Mouse (Mus musculus): ENCODE measurements around the gene Hrh2. TPM values are rescaled to one million over a fixed set of nuclear protein-coding genes. Genes with fewer than 3 reads are reported as not detected.

Gene Hrh2
- polyA plus RNA-seq (2016; fragmentation: Nextera tagmentation; extraction: Ambion mirVana), result 0.07 and 0.09 TPM in 2 replicates

GRCm38 (mm10) chr13:54192021-54192481 lies at the start of gene Hrh2:
Gene Hrh2, plus strand, starts transcription at chr13:54192129.
- no peak for DNase-seq (ENCODE audit: low spot score)
- Histone ChIP-seq H3K36me3 (no peaks in the 10 kb centered on the region), H3K27me3 (ENCODE audit: insufficient read depth, poor library complexity, severe bottlenecking) (peaks cover 48% of the 10 kb centered on the region), H3K9me3 (no peaks in the 10 kb centered on the region), H3K4me1 (peaks cover 25% of the 10 kb centered on the region), H3K27ac (no peak within 1 kb of the TSS), H3K4me3 (peak within 1 kb of the TSS; percentile 56)
- WGBS, result 2% methylated on average over 31 of the region's 31 CpGs

GRCm38 (mm10) chr13:54143788-54144187 lies 48.1 kb upstream of the Hrh2 start:
- H3K27me3 ChIP-seq (ENCODE audit: insufficient read depth, poor library complexity, severe bottlenecking), result peaks cover 25% of the 10 kb centered on the region
- 15% methylated on average over 5 of the region's 5 CpGs for WGBS
- no peak overlapping the region for H3K27ac ChIP-seq
- no peaks in the 10 kb centered on the region for H3K9me3 ChIP-seq
- peaks cover 8% of the 10 kb centered on the region; the same call in 1 of the 2 replicates for H3K4me1 ChIP-seq
- no peak overlapping the region for H3K4me3 ChIP-seq
- no peak for DNase-seq (ENCODE audit: low spot score)
- no peaks in the 10 kb centered on the region for H3K36me3 ChIP-seq

- Histone ChIP-seq H3K36me3 (no peaks in the 10 kb centered on the region), H3K9me3 (no peaks in the 10 kb centered on the region), H3K4me1 (peaks cover 8% of the 10 kb centered on the region; the same call in 1 of the 2 replicates), H3K27ac (no peak overlapping the region), H3K27me3 (ENCODE audit: insufficient read depth, poor library complexity, severe bottlenecking) (peaks cover 31% of the 10 kb centered on the region), H3K4me3 (no peak overlapping the region)
- no peak for DNase-seq (ENCODE audit: low spot score)
- WGBS, result 68% methylated on average over 5 of the region's 5 CpGs
These were observed 47.3 kb upstream of the Hrh2 start for GRCm38 (mm10) chr13:54144624-54145023.

GRCm38 (mm10) chr13:54147328-54147727 lies 44.6 kb upstream of the Hrh2 start:
- no peak for DNase-seq (ENCODE audit: low spot score)
- WGBS, result 68% methylated on average over 1 of the region's 1 CpGs
- Histone ChIP-seq H3K36me3 (no peaks in the 10 kb centered on the region), H3K27ac (no peak overlapping the region), H3K4me3 (no peak overlapping the region), H3K9me3 (no peaks in the 10 kb centered on the region), H3K4me1 (peaks cover 8% of the 10 kb centered on the region; the same call in 1 of the 2 replicates), H3K27me3 (ENCODE audit: insufficient read depth, poor library complexity, severe bottlenecking) (peaks cover 19% of the 10 kb centered on the region)

GRCm38 (mm10) chr13:54152421-54152820 lies 39.5 kb upstream of the Hrh2 start:
- H3K4me1 ChIP-seq, result peaks cover 14% of the 10 kb centered on the region
- no peak for DNase-seq (ENCODE audit: low spot score)
- no peak overlapping the region for H3K4me3 ChIP-seq
- WGBS, result 60% methylated on average over 1 of the region's 1 CpGs
- no peaks in the 10 kb centered on the region for H3K9me3 ChIP-seq
- no peak overlapping the region for H3K27ac ChIP-seq
- peaks cover 31% of the 10 kb centered on the region for H3K27me3 ChIP-seq (ENCODE audit: insufficient read depth, poor library complexity, severe bottlenecking)
- no peaks in the 10 kb centered on the region for H3K36me3 ChIP-seq

GRCm38 (mm10) chr13:54152911-54153310 lies 39.0 kb upstream of the Hrh2 start:
- no peak overlapping the region for H3K27ac ChIP-seq
- no peaks in the 10 kb centered on the region for H3K36me3 ChIP-seq
- DNase-seq (ENCODE audit: low spot score), result no peak
- WGBS, result 41% methylated on average over 7 of the region's 7 CpGs
- H3K4me3 ChIP-seq, result no peak overlapping the region
- H3K4me1 ChIP-seq, result peaks cover 14% of the 10 kb centered on the region
- peaks cover 32% of the 10 kb centered on the region for H3K27me3 ChIP-seq (ENCODE audit: insufficient read depth, poor library complexity, severe bottlenecking)
- H3K9me3 ChIP-seq, result no peaks in the 10 kb centered on the region

GRCm38 (mm10) chr13:54153672-54154218 lies 38.2 kb upstream of the Hrh2 start:
- H3K4me1 ChIP-seq, result peaks cover 14% of the 10 kb centered on the region
- H3K36me3 ChIP-seq, result no peaks in the 10 kb centered on the region
- peak; percentile 81 for DNase-seq (ENCODE audit: low spot score)
- 8% methylated on average over 9 of the region's 9 CpGs for WGBS
- H3K4me3 ChIP-seq, result no peak overlapping the region
- H3K27ac ChIP-seq, result no peak overlapping the region
- H3K27me3 ChIP-seq (ENCODE audit: insufficient read depth, poor library complexity, severe bottlenecking), result peaks cover 35% of the 10 kb centered on the region
- H3K9me3 ChIP-seq, result no peaks in the 10 kb centered on the region

GRCm38 (mm10) chr13:54155822-54156221 lies 36.1 kb upstream of the Hrh2 start:
- H3K9me3 ChIP-seq, result no peaks in the 10 kb centered on the region
- H3K36me3 ChIP-seq, result no peaks in the 10 kb centered on the region
- H3K27me3 ChIP-seq (ENCODE audit: insufficient read depth, poor library complexity, severe bottlenecking), result peaks cover 26% of the 10 kb centered on the region; the same call in 1 of the 2 replicates
- H3K4me1 ChIP-seq, result peaks cover 14% of the 10 kb centered on the region
- no peak for DNase-seq (ENCODE audit: low spot score)
- 78% methylated on average over 2 of the region's 2 CpGs for WGBS
- no peak overlapping the region for H3K27ac ChIP-seq
- H3K4me3 ChIP-seq, result no peak overlapping the region

- no peak overlapping the region for H3K27ac ChIP-seq
- H3K27me3 ChIP-seq (ENCODE audit: insufficient read depth, poor library complexity, severe bottlenecking), result peaks cover 44% of the 10 kb centered on the region; the same call in 1 of the 2 replicates
- H3K4me1 ChIP-seq, result no peaks in the 10 kb centered on the region
- no peaks in the 10 kb centered on the region for H3K36me3 ChIP-seq
- no peak overlapping the region for H3K4me3 ChIP-seq
- no peaks in the 10 kb centered on the region for H3K9me3 ChIP-seq
- DNase-seq (ENCODE audit: low spot score), result no peak
- WGBS, result 16% methylated on average over 7 of the region's 7 CpGs
These were observed 32.7 kb upstream of the Hrh2 start for GRCm38 (mm10) chr13:54159256-54159655.

- Histone ChIP-seq H3K9me3 (no peaks in the 10 kb centered on the region), H3K4me3 (no peak overlapping the region), H3K27me3 (ENCODE audit: insufficient read depth, poor library complexity, severe bottlenecking) (peaks cover 44% of the 10 kb centered on the region; the same call in 1 of the 2 replicates), H3K36me3 (no peaks in the 10 kb centered on the region), H3K4me1 (no peaks in the 10 kb centered on the region), H3K27ac (no peak overlapping the region)
- 63% methylated on average over 11 of the region's 11 CpGs for WGBS
- DNase-seq (ENCODE audit: low spot score), result no peak
These were observed 32.2 kb upstream of the Hrh2 start for GRCm38 (mm10) chr13:54159756-54160155.

- 63% methylated on average over 1 of the region's 1 CpGs for WGBS
- H3K27me3 ChIP-seq (ENCODE audit: insufficient read depth, poor library complexity, severe bottlenecking), result peaks cover 46% of the 10 kb centered on the region; the same call in 1 of the 2 replicates
- DNase-seq (ENCODE audit: low spot score), result no peak
- no peak overlapping the region for H3K27ac ChIP-seq
- no peak overlapping the region for H3K4me3 ChIP-seq
- no peaks in the 10 kb centered on the region for H3K9me3 ChIP-seq
- H3K36me3 ChIP-seq, result no peaks in the 10 kb centered on the region
- H3K4me1 ChIP-seq, result no peaks in the 10 kb centered on the region
These were observed 31.4 kb upstream of the Hrh2 start for GRCm38 (mm10) chr13:54160546-54160945.

- WGBS, result 74% methylated on average over 2 of the region's 2 CpGs
- H3K4me3 ChIP-seq, result no peak overlapping the region
- no peaks in the 10 kb centered on the region for H3K4me1 ChIP-seq
- H3K27ac ChIP-seq, result no peak overlapping the region
- no peak for DNase-seq (ENCODE audit: low spot score)
- H3K36me3 ChIP-seq, result no peaks in the 10 kb centered on the region
- peaks cover 46% of the 10 kb centered on the region; the same call in 1 of the 2 replicates for H3K27me3 ChIP-seq (ENCODE audit: insufficient read depth, poor library complexity, severe bottlenecking)
- no peaks in the 10 kb centered on the region for H3K9me3 ChIP-seq
These were observed 30.4 kb upstream of the Hrh2 start for GRCm38 (mm10) chr13:54161514-54161913.

- H3K4me1 ChIP-seq, result no peaks in the 10 kb centered on the region
- no peaks in the 10 kb centered on the region for H3K36me3 ChIP-seq
- H3K4me3 ChIP-seq, result no peak overlapping the region
- WGBS, result 81% methylated on average over 8 of the region's 8 CpGs
- H3K9me3 ChIP-seq, result no peaks in the 10 kb centered on the region
- no peak for DNase-seq (ENCODE audit: low spot score)
- H3K27me3 ChIP-seq (ENCODE audit: insufficient read depth, poor library complexity, severe bottlenecking), result peaks cover 28% of the 10 kb centered on the region; the same call in 1 of the 2 replicates
- H3K27ac ChIP-seq, result no peak overlapping the region
These were observed 28.6 kb upstream of the Hrh2 start for GRCm38 (mm10) chr13:54163363-54163762.

GRCm38 (mm10) chr13:54164462-54164861 lies 27.5 kb upstream of the Hrh2 start:
- DNase-seq (ENCODE audit: low spot score), result no peak
- H3K27me3 ChIP-seq (ENCODE audit: insufficient read depth, poor library complexity, severe bottlenecking), result peaks cover 25% of the 10 kb centered on the region; the same call in 1 of the 2 replicates
- no peak overlapping the region for H3K27ac ChIP-seq
- no peaks in the 10 kb centered on the region for H3K4me1 ChIP-seq
- H3K9me3 ChIP-seq, result no peaks in the 10 kb centered on the region
- H3K36me3 ChIP-seq, result no peaks in the 10 kb centered on the region
- H3K4me3 ChIP-seq, result no peak overlapping the region
- WGBS, result 80% methylated on average over 10 of the region's 10 CpGs

Data from heart, embryonic 10.5 days (tissue).